Mouse (Mus musculus) kidney, embryonic 16.5 days (tissue): ENCODE results near the gene Amdhd2. TPM values are rescaled to one million over a fixed set of nuclear protein-coding genes. Genes with fewer than 3 reads are reported as not detected.
"Not testable (repeated sequence)": the region's sequence is repeated elsewhere in the genome, so short reads cannot be mapped to it uniquely, and the experiment has no call there.

Source experiments
- ATAC-seq: fragments of 200-750 bp; cut with Nextera tagmentation; 2 replicates; pipeline ENCODE4 v1.8.0; 2017; ENCODE audit warnings: moderate TSS enrichment; ENCODE audit not compliant: low FRiP score, low TSS enrichment
- H3K27ac ChIP-seq: fragments of 300-500 bp; sonication (generic); 2 replicates; pipeline ENCODE4 v1.5.1; 2014; ENCODE audit warnings: low read length
- H3K27me3 ChIP-seq: fragments of 300-500 bp; sonication (generic); 2 replicates; pipeline ENCODE4 v1.6.1; 2014; ENCODE audit warnings: low read length, control low read depth, mixed read lengths; ENCODE audit not compliant: insufficient read depth
- H3K36me3 ChIP-seq: fragments of 300-500 bp; sonication (generic); 2 replicates; pipeline ENCODE4 v1.6.1; 2014; ENCODE audit warnings: low read length, control low read depth, mixed read lengths; ENCODE audit not compliant: insufficient read depth
- H3K4me1 ChIP-seq: fragments of 300-500 bp; sonication (generic); 2 replicates; pipeline ENCODE4 v1.6.1; 2014; ENCODE audit warnings: low read length, control low read depth, mixed read lengths; ENCODE audit not compliant: insufficient read depth
- H3K4me2 ChIP-seq: fragments of 300-500 bp; sonication (generic); replicated peaks from 2 replicates; pipeline ENCODE4 v1.6.1; 2014; ENCODE audit warnings: low read depth, low read length
- H3K4me3 ChIP-seq: fragments of 300-500 bp; sonication (generic); 2 replicates; pipeline ENCODE4 v1.5.1; 2014; ENCODE audit warnings: mild to moderate bottlenecking, low read length
- H3K9ac ChIP-seq: fragments of 300-500 bp; sonication (generic); replicated peaks from 2 replicates; pipeline ENCODE4 v1.6.1; 2014; ENCODE audit warnings: low read length
- H3K9me3 ChIP-seq: fragments of 300-500 bp; sonication (generic); 2 replicates; pipeline ENCODE4 v1.6.1; 2016; ENCODE audit warnings: low read length, control low read depth
- WGBS: fragments of 180-500 bp; shearing (Covaris S2); extraction: QIAGEN DNeasy Blood & Tissue Kit; methylation state at CpG from one replicate; pipeline ENCODE4 v1.1.7; 2014; 5-methylcytosine and 5-hydroxymethylcytosine counted together
- polyA plus RNA-seq: library from polyadenylated mRNA; unstranded; fragments of >200 nt; fragmentation: Nextera tagmentation; extraction: Ambion mirVana; gene quantifications from 2 replicates; pipeline ENCODE4 v1.2.1, GENCODE M21; 2015

Gene Amdhd2
- polyA plus RNA-seq, 1 experiment from 2014 or later = 42.1 TPM

DNA sequence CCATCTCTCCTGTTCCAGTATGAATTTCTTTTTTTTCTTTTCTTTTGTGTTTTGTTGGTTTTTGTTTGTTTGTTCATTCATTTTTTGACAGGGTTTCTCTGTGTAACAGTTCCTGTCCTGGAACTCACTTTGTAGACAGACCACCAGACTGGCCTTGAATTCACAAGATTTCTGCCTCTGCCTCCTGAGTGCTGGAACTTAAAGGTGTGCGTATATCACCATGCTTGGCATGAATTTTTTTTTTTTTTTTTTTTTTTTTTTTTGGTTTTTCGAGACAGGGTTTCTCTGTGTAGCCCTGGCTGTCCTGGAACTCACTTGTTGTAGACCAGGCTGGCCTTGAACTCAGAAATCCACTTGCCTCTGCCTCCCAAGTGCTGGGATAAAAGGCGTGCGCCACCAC, 34.3 kb downstream of the Amdhd2 start:
- WGBS = 92% methylated on average over 4 of the region's 4 CpGs
- not testable (repeated sequence) for ATAC-seq, H3K27me3 ChIP-seq, H3K4me3 ChIP-seq, H3K9me3 ChIP-seq, H3K4me1 ChIP-seq, H3K4me2 ChIP-seq, H3K36me3 ChIP-seq, H3K27ac ChIP-seq, H3K9ac ChIP-seq

DNA sequence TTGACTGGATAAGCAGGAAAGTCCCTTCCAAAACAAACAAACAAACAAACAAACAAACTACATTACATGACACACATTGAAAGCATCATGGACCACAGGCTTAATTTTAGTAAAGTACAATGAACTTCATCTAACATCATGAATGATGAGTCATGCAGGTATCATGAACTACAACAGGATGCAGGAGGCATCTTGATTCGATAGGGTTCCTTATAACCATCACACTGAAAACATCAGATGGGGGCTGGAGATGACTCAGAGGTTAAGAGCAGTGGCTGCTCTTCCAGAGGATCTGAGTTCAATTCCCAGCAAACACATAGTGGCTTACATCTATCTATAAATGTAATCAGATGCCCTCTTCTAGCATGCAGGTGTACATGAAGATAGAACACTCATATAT, 36.0 kb downstream of the Amdhd2 start:
- WGBS = 80% methylated on average over 1 of the region's 1 CpGs
- no peaks in the 10 kb centered on the region for H3K4me1 ChIP-seq
- H3K27ac ChIP-seq = no peak overlapping the region
- no peak overlapping the region for H3K4me3 ChIP-seq
- no peaks in the 10 kb centered on the region for H3K27me3 ChIP-seq
- no peaks in the 10 kb centered on the region for H3K36me3 ChIP-seq
- H3K9me3 ChIP-seq = no peaks in the 10 kb centered on the region
- no peak overlapping the region for H3K9ac ChIP-seq
- ATAC-seq = no peak
- no peak overlapping the region for H3K4me2 ChIP-seq

DNA sequence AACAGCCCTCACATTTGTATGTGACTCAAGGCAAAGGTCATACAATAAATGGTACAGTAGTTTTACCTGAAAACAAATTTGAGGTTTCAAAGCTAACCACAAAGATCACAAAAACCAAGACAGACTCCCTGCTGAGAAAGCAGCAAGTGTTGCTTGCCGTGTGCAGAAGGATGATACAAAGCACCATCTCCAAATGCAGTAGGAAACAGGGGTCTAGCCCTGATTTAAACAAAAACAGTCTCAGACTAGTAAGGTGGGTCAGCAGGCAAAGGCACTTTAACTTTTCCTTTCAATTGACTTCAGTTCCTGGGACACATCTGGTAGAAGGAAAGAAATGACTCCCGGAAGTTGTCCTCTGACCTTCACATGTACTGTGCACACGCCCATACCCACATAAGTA, 36.8 kb downstream of the Amdhd2 start:
- H3K9ac ChIP-seq = no peak overlapping the region
- 76% methylated on average over 3 of the region's 3 CpGs for WGBS
- no peaks in the 10 kb centered on the region for H3K9me3 ChIP-seq
- no peak overlapping the region for H3K27ac ChIP-seq
- no peak overlapping the region for H3K4me2 ChIP-seq
- no peaks in the 10 kb centered on the region for H3K27me3 ChIP-seq
- H3K4me1 ChIP-seq = no peaks in the 10 kb centered on the region
- H3K4me3 ChIP-seq = no peak overlapping the region
- H3K36me3 ChIP-seq = no peaks in the 10 kb centered on the region
- ATAC-seq = no peak

DNA sequence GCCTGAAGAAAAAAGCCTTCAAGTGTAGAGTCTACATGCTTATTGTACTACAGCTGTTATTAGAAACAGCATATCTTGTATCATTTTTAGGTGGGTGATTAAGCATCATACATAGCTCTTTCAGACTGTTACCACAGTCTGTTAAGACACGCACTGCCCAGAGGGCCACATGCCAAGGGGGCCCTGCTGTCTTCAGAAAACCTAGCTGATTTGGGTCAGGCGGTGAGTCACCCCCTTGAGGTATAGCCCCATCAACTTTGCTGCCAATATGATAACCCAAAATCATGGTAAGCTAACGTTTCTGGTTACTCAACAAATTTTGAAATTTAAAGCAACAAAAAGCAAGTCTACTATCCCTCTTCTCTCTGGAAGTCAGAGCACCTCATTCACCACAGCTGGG, 44.1 kb downstream of the Amdhd2 start:
- no peak overlapping the region for H3K4me3 ChIP-seq
- no peak overlapping the region for H3K27ac ChIP-seq
- no peaks in the 10 kb centered on the region for H3K36me3 ChIP-seq
- WGBS = 79% methylated on average over 3 of the region's 3 CpGs
- H3K4me1 ChIP-seq = no peaks in the 10 kb centered on the region
- no peaks in the 10 kb centered on the region for H3K9me3 ChIP-seq
- ATAC-seq = no peak
- H3K9ac ChIP-seq = no peak overlapping the region
- no peaks in the 10 kb centered on the region for H3K27me3 ChIP-seq
- no peak overlapping the region for H3K4me2 ChIP-seq

DNA sequence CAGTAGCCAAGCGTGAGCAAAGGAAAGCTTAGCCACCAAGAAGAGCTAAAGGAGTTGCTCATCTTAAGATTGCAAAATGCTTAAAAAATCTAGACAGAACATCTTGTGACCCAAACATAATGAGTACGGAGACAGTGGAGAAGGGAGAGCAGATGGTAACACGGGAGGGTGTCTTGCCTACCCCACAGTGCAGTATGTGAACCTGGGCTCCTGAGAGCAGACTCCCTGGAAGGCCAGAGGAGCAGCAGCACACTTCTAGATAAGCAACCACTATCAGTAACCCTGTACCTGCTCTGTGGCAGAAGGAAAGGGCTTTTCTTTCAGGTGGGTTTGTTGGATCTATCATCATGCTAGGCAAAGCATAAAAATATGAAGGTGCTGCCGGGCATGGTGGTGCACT, 50.5 kb downstream of the Amdhd2 start:
- WGBS = 93% methylated on average over 4 of the region's 4 CpGs
- H3K4me1 ChIP-seq = no peaks in the 10 kb centered on the region
- no peak overlapping the region for H3K27ac ChIP-seq
- H3K9ac ChIP-seq = no peak overlapping the region
- no peak overlapping the region for H3K4me3 ChIP-seq
- no peak overlapping the region for H3K4me2 ChIP-seq
- peaks cover 10% of the 10 kb centered on the region; the same call in 1 of the 2 replicates for H3K36me3 ChIP-seq
- no peaks in the 10 kb centered on the region for H3K9me3 ChIP-seq
- ATAC-seq = no peak
- no peaks in the 10 kb centered on the region for H3K27me3 ChIP-seq

DNA sequence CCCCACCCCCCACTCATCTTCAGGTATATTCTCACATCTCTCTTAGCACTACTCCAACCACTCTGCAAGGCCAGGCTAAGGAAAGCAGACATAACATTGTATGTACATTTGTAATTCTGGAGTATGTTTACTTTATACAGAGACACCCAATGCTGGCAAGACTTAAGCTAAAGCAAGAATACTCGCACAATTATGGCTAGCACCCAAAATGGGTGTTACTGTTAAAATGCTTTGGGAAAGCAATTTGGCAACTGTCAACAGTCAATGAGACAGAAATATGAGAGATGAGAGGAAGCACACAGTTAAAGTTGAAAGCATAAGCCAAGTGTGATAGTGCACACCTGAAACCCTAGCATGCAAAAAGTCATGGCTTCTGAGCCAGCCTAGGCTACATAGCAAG, 52.3 kb downstream of the Amdhd2 start:
- 76% methylated on average over 1 of the region's 1 CpGs for WGBS
- Histone ChIP-seq H3K4me3 (no peak overlapping the region), H3K4me1 (no peaks in the 10 kb centered on the region), H3K4me2 (no peak overlapping the region), H3K9ac (no peak overlapping the region), H3K27me3 (no peaks in the 10 kb centered on the region), H3K9me3 (no peaks in the 10 kb centered on the region), H3K36me3 (peaks cover 10% of the 10 kb centered on the region; the same call in 1 of the 2 replicates), H3K27ac (no peak overlapping the region)
- no peak for ATAC-seq

DNA sequence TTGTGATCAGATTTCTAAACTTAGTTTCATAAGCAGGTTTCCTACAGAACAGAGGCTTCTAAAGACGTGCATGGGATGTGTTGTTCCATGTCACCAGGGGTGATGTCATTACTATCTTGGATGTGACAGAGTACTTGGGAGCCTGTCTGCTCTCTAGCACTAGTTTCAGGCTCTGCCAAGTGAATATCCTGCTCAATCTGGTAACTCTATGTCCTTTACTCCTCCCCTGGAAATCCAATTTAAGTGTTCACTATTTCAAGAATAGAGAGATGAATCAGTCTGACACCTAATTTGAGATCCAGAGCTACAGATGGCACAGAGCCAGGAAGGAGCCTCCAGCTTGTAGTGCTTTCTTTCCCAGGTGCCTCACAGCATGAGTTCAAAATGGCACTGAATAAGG, 54.7 kb downstream of the Amdhd2 start:
- Histone ChIP-seq H3K9me3 (no peaks in the 10 kb centered on the region), H3K4me1 (no peaks in the 10 kb centered on the region), H3K36me3 (peaks cover 16% of the 10 kb centered on the region), H3K27me3 (no peaks in the 10 kb centered on the region), H3K9ac (no peak overlapping the region), H3K27ac (no peak overlapping the region), H3K4me3 (no peak overlapping the region), H3K4me2 (no peak overlapping the region)
- WGBS = 76% methylated on average over 1 of the region's 1 CpGs
- no peak for ATAC-seq

Other genes starting within 250 kb of the Amdhd2 start
- not detected in 2 replicates for gene Dcpp3, start 246.3 kb downstream of the Amdhd2 start, polyA plus RNA-seq
- not detected in 2 replicates for gene Sbp, start 222.1 kb downstream of the Amdhd2 start, polyA plus RNA-seq
- gene Sbpl, start 208.5 kb downstream of the Amdhd2 start, polyA plus RNA-seq = not detected in 2 replicates
- 0.14 and 0.23 TPM in 2 replicates for gene Prss30, start 183.2 kb downstream of the Amdhd2 start, polyA plus RNA-seq
- gene Prss22, start 165.7 kb downstream of the Amdhd2 start, polyA plus RNA-seq = 0.39 and 0.82 TPM in 2 replicates
- 0.23 and 0.37 TPM in 2 replicates for gene Prss27, start 125.6 kb downstream of the Amdhd2 start, polyA plus RNA-seq
- gene Kctd5, start 90.3 kb downstream of the Amdhd2 start, polyA plus RNA-seq = 63.3 and 68.0 TPM in 2 replicates
- gene Pdpk1, start 12.8 kb downstream of the Amdhd2 start, polyA plus RNA-seq = 34.9 and 37.6 TPM in 2 replicates
- 695 and 701 TPM in 2 replicates for gene Atp6v0c, start 5.9 kb upstream of the Amdhd2 start, polyA plus RNA-seq
- 5.6 and 6.2 TPM in 2 replicates for gene Tbc1d24, start 41.8 kb upstream of the Amdhd2 start, polyA plus RNA-seq
- gene Ntn3, start 45.8 kb upstream of the Amdhd2 start, polyA plus RNA-seq = 4.3 and 4.8 TPM in 2 replicates
- 12.2 and 13.4 TPM in 2 replicates for gene Tedc2, start 57.1 kb upstream of the Amdhd2 start, polyA plus RNA-seq
- 69.2 and 73.5 TPM in 2 replicates for gene Ccnf, start 87.7 kb upstream of the Amdhd2 start, polyA plus RNA-seq
- gene Abca17, start 187.3 kb upstream of the Amdhd2 start, polyA plus RNA-seq = 0.22 TPM in 1 of 2 replicates, not detected in the other
- gene Abca3, start 188.2 kb upstream of the Amdhd2 start, polyA plus RNA-seq = 20.8 and 22.6 TPM in 2 replicates